Mouse (Mus musculus): ENCODE data around the gene Naxe. TPM values are rescaled to one million over a fixed set of nuclear protein-coding genes. Genes with fewer than 3 reads are reported as not detected.
A peak's percentile ranks its signal among the peaks of the same experiment; 100 is the strongest.

Gene Naxe
- polyA plus RNA-seq, 1 experiment from 2014 or later = 145 TPM

DNA sequence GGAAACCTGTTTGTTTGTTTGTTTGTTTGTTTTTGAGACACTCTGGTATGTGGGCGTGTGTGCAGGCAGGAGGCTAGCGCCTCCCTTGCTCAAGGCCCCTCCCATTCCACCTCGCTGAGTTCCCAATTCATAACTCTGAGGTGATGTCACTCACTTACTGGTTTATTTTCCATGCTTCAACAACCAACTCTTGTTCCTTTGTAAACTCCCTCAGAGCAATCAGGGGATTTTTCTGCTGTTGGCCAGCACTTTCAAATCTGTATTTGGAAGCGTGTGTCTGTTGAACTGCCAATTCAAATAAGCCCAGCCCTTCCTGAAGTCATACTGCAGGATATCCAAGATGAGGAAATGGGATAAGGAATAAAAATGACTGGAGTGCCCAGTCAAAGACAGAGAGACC, 24.4 kb upstream of the Naxe start:
- H3K27ac ChIP-seq (replicated peaks) = peak overlapping the region; percentile 82
- peaks cover 18% of the 10 kb centered on the region for H3K4me1 ChIP-seq
- peak overlapping the region; percentile 81 for H3K4me3 ChIP-seq
- peaks cover 41% of the 10 kb centered on the region for H3K36me3 ChIP-seq (replicated peaks)
- no peaks in the 10 kb centered on the region for H3K9me3 ChIP-seq
- no peaks in the 10 kb centered on the region for H3K27me3 ChIP-seq (replicated peaks; ENCODE audit: low read depth, poor library complexity, severe bottlenecking)
- DNase-seq (ENCODE audit: low spot score) = no peak
- WGBS = 27% methylated on average over 4 of the region's 4 CpGs

DNA sequence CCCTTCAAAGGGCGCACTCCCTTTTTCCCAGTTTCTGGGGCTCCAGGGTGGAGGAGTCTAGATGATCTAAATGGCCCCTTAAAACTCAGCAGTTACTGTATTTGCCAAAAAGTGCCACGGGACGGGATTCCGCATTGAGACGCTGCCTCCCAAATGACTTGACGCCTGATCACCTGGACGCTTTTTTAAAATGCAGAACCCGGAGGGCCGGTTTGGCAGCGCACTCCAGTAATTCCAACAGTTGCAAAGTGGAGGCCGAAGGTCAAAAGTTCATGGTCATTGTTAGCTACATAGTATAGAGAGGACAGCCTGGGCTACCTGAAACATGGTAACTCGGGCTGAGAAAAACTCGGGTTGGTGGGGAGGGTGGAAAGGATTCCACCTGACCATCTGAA, 23.9 kb upstream of the Naxe start:
- H3K27me3 ChIP-seq (replicated peaks; ENCODE audit: low read depth, poor library complexity, severe bottlenecking) = no peaks in the 10 kb centered on the region
- peaks cover 37% of the 10 kb centered on the region for H3K36me3 ChIP-seq (replicated peaks)
- peak overlapping the region; percentile 82 for H3K27ac ChIP-seq (replicated peaks)
- no peaks in the 10 kb centered on the region for H3K9me3 ChIP-seq
- DNase-seq (ENCODE audit: low spot score) = no peak
- peaks cover 18% of the 10 kb centered on the region for H3K4me1 ChIP-seq
- peak overlapping the region; percentile 81 for H3K4me3 ChIP-seq
- 3% methylated on average over 13 of the region's 13 CpGs for WGBS

DNA sequence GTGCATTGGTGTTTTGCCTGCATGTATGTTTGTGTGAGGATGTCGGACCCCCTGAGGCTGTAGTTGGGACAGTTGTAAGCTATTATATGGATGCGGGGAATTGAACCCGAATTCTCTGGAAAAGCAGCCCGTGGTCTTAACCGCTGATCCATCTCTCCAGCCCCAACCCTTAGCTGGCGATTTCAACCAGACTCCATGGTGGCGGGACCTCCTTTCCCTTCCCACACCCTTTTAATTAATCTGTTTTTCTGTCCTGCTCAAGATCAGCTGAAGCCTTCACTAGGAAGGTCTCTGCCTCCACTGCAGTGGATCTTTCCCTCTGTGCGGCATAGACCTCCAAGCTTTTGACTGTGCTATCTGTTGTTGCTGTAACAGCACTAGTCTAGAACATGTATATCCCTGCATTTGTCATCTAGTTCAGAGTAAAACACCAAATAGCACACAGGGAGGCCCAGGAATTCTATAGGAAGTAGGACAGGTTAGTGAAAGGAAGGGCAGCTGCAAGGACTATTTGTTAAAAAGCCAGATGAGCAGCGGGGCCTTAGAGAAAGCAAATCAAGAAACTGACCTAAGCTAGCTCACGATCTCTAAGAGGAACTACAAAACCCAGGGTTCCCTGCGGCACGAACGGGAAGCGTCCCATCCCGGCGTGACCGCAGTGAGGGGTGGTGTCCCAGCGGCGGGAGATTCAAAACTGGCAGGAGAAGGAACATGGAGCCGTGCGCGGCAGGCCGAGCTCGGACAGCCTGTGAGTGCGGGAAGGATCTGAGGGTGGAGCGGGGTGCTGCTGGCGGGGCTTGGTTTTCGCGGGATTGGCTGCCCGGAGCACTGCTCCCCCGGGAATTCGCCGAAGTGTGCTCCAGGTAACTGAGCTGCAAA, 23.3 kb upstream of the Naxe start, which contains the start of gene Iqgap3:
Gene Iqgap3 (plus strand): TSS at position 627 of the 879 bp plus-strand sequence.
- Histone ChIP-seq H3K9me3 (no peaks in the 10 kb centered on the region), H3K4me3 (peak within 1 kb of the TSS; percentile 81), H3K36me3 (replicated peaks) (peaks cover 30% of the 10 kb centered on the region), H3K27me3 (replicated peaks; ENCODE audit: low read depth, poor library complexity, severe bottlenecking) (no peaks in the 10 kb centered on the region), H3K27ac (replicated peaks) (peak within 1 kb of the TSS; percentile 82), H3K4me1 (peaks cover 18% of the 10 kb centered on the region)
- DNase-seq (ENCODE audit: low spot score) = peak; percentile 89
- 19% methylated on average over 33 of the region's 33 CpGs for WGBS

DNA sequence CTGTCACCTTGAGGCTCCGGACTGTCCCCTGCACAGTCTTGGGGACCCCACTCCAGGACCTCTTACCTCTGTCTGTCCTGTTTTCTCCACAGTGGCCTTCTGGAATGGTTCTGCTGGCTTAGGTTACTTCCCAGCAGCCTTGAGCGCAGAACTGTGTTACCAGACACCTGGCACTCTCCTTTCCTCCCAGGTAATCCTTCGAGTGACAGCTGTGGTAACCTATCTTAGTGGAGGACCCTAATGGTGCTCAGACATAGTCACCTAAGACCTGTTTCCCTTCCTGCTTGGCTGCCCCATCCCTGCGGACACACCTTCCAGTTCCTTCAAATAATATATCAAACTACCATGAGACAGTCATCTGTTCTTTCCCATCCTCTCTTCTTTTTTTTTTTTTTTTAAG, 19.9 kb upstream of the Naxe start, which contains the start of gene Ttc24:
Gene Ttc24 (minus strand): TSS at position 101 of the 400 bp plus-strand sequence.
- WGBS = 75% methylated on average over 4 of the region's 4 CpGs
- no peak for DNase-seq (ENCODE audit: low spot score)
- H3K4me1 ChIP-seq = peaks cover 17% of the 10 kb centered on the region

DNA sequence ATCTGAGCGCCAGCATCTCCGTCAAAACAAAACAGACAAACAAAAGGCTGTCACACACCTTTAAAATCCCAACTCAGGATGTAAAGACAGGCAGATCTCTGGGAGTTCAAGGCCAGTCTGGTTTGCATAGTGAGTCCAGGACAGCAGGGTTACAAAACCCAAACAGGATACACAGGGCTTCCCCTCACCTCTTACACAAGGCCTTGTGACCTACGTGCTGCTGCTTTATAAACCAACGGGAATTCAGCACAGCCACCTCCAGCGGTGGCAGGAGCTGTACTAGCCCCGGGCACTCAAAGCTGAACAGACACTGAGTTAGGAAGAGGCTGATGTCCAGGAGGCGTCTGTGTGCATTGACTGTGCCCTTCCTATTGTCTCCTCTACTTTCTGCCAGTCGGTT, 19.1 kb upstream of the Naxe start:
- no peak for DNase-seq (ENCODE audit: low spot score)
- no peak overlapping the region for H3K4me3 ChIP-seq
- H3K27ac ChIP-seq (replicated peaks) = no peak overlapping the region
- H3K27me3 ChIP-seq (replicated peaks; ENCODE audit: low read depth, poor library complexity, severe bottlenecking) = peaks cover 9% of the 10 kb centered on the region; the same call in 1 of the 2 replicates
- 34% methylated on average over 8 of the region's 8 CpGs for WGBS
- H3K36me3 ChIP-seq (replicated peaks) = no peaks in the 10 kb centered on the region
- H3K4me1 ChIP-seq = peaks cover 10% of the 10 kb centered on the region
- H3K9me3 ChIP-seq = no peaks in the 10 kb centered on the region

More for the DNA sequence above, 19.9 kb upstream of the Naxe start, which contains the start of gene Ttc24:
- no peak within 1 kb of the TSS for H3K4me3 ChIP-seq
- H3K9me3 ChIP-seq = no peaks in the 10 kb centered on the region
- H3K27ac ChIP-seq (replicated peaks) = no peak within 1 kb of the TSS
- H3K27me3 ChIP-seq (replicated peaks; ENCODE audit: low read depth, poor library complexity, severe bottlenecking) = 0 out of 2 replicates have a peak, but pooled peaks cover 3% of the 10 kb centered on the region
- no peaks in the 10 kb centered on the region for H3K36me3 ChIP-seq (replicated peaks)

DNA sequence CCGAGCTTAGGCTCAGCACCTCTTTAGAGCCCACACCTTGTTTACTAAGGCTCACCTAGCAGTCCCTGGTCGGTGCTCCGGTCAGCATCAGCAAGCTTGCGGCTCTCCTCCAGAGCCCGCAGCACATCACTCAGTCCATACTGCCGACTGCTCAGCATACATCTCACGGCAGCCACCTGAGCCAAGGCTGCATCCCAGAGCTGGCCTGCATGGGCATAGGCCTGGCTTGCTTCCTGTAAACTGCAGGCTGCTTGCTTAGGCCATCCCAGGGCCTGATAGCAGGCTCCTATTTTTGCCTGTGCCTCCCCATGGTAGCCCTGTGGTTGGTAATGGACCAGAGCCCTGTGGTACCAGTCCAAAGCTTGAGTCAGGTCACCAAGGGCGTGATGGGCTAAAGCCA, 16.5 kb upstream of the Naxe start:
- no peaks in the 10 kb centered on the region; the same call in 1 of the 2 replicates for H3K4me1 ChIP-seq
- DNase-seq (ENCODE audit: low spot score) = no peak

DNA sequence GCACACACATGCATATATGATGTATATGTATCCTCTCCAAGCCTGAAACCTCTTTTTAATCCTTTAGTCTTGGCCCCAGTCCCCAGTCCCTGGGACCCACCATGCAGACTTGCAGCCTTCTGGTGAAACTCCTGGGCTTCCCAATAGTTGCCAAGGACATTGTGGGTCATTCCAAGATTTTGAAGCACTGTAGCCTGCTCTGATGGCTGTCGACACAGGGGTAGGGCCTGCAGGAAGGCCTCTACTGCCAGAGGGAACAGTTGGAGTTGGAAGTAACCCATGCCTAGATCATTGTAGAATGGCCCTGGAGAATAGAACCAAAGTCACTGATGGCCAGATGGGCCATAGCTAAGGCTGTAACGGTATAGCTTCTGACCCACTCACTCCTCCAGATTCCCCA, 16.1 kb upstream of the Naxe start:
- Histone ChIP-seq H3K4me1 (no peaks in the 10 kb centered on the region; the same call in 1 of the 2 replicates), H3K9me3 (no peaks in the 10 kb centered on the region), H3K36me3 (replicated peaks) (no peaks in the 10 kb centered on the region), H3K4me3 (no peak overlapping the region), H3K27me3 (replicated peaks; ENCODE audit: low read depth, poor library complexity, severe bottlenecking) (peaks cover 32% of the 10 kb centered on the region), H3K27ac (replicated peaks) (no peak overlapping the region)
- no peak for DNase-seq (ENCODE audit: low spot score)
- WGBS = 77% methylated on average over 2 of the region's 2 CpGs

More for the DNA sequence above, 16.5 kb upstream of the Naxe start:
- Histone ChIP-seq H3K27ac (replicated peaks) (no peak overlapping the region), H3K4me3 (no peak overlapping the region), H3K36me3 (replicated peaks) (no peaks in the 10 kb centered on the region), H3K27me3 (replicated peaks; ENCODE audit: low read depth, poor library complexity, severe bottlenecking) (peaks cover 31% of the 10 kb centered on the region), H3K9me3 (no peaks in the 10 kb centered on the region)
- WGBS = 79% methylated on average over 8 of the region's 8 CpGs

DNA sequence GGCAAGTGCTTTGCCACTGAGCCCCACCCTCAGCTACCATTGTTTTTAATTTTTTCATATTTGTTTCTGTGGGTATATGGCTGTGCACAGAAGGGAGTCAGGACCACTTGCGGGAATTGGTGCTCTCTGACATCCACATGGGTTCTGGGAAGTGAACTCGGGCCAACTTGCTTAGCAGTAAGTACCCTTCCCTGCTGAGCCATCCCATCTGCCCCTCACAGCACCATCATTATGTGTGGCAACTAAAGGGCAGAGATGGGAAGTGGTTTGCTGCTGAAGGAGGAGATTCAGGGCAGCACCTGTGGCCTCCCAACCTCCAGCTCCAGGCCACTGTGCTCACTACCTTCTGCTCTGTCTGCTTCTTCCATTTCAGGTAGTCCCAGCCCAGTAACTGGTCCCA, 15.3 kb upstream of the Naxe start:
- no peak overlapping the region for H3K27ac ChIP-seq (replicated peaks)
- no peak overlapping the region for H3K4me3 ChIP-seq
- H3K27me3 ChIP-seq (replicated peaks; ENCODE audit: low read depth, poor library complexity, severe bottlenecking) = peaks cover 32% of the 10 kb centered on the region
- no peaks in the 10 kb centered on the region for H3K36me3 ChIP-seq (replicated peaks)
- H3K4me1 ChIP-seq = no peaks in the 10 kb centered on the region; the same call in 1 of the 2 replicates
- 66% methylated on average over 2 of the region's 2 CpGs for WGBS
- H3K9me3 ChIP-seq = no peaks in the 10 kb centered on the region
- no peak for DNase-seq (ENCODE audit: low spot score)

DNA sequence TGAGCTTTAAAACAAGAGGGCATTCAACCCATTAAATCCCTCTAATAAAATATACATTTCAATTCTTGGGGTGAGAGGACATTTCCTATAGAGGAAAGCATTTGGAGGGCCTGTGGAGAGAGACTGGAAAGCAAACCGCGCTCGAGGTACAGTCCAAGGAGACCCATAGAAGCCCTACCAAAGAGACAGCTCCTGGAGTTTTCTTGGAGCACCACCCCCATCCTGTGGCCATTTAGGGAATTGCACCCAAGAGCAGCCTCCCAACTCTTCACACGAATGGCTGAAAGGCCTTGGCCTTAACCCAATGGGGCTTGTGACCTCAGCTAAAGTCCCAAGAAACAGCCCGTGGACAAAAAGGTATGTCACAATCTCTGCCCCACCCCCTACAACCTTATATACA, 13.5 kb upstream of the Naxe start:
- Histone ChIP-seq H3K36me3 (replicated peaks) (no peaks in the 10 kb centered on the region), H3K27me3 (replicated peaks; ENCODE audit: low read depth, poor library complexity, severe bottlenecking) (peaks cover 32% of the 10 kb centered on the region), H3K27ac (replicated peaks) (no peak overlapping the region), H3K4me1 (0 out of 2 replicates have a peak, but pooled peaks cover 5% of the 10 kb centered on the region), H3K9me3 (no peaks in the 10 kb centered on the region), H3K4me3 (no peak overlapping the region)
- DNase-seq (ENCODE audit: low spot score) = peak; percentile 87
- WGBS = 5% methylated on average over 5 of the region's 5 CpGs

DNA sequence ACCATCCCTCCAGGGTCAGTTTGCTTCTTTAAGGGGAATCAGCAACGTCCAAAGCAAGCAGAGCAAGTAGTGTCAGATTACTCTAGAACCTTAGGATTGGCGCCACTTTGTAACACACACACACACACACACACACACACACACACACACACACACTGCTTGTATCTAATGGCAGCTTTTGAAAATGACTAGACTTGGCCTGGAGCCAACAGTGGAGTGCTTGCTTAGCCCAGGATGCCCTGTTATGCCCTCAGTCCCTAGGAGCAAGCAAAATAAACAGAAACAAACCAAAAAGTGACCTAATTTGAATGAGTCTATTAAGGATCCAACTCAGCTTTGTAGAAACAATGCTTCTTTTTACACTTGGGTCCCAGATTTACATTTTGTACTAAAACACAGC, 10.1 kb upstream of the Naxe start:
- peak; percentile 27 for DNase-seq (ENCODE audit: low spot score)
- no peak overlapping the region for H3K4me3 ChIP-seq
- 0 out of 2 replicates have a peak, but pooled peaks cover 5% of the 10 kb centered on the region for H3K4me1 ChIP-seq
- no peak overlapping the region for H3K27ac ChIP-seq (replicated peaks)
- H3K36me3 ChIP-seq (replicated peaks) = no peaks in the 10 kb centered on the region
- no peaks in the 10 kb centered on the region for H3K9me3 ChIP-seq
- H3K27me3 ChIP-seq (replicated peaks; ENCODE audit: low read depth, poor library complexity, severe bottlenecking) = peaks cover 29% of the 10 kb centered on the region
- 29% methylated on average over 2 of the region's 2 CpGs for WGBS

DNA sequence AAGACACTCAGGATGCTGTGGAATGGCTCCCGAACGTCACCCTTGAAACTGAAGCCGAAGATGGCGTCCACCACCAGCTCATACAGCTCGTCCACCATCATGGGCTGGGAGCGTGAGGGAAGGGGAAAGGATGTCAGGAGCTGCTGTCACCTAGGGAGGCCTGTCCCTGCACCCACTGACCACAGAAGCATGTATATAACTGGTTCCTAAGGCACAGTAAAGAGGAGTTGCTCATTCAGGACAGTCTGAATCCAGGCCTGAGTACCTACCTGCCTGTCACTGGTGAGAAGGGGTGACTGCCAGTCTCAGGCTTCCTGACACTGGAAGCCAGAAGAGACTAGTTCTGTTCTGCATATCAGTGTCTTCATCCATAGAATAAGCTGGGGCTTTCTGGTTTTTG, 1.3 kb downstream of the Naxe start:
- 84% methylated on average over 6 of the region's 6 CpGs for WGBS
- Histone ChIP-seq H3K36me3 (replicated peaks) (peaks cover 50% of the 10 kb centered on the region), H3K27me3 (replicated peaks; ENCODE audit: low read depth, poor library complexity, severe bottlenecking) (no peaks in the 10 kb centered on the region), H3K27ac (replicated peaks) (no peak overlapping the region), H3K9me3 (no peaks in the 10 kb centered on the region), H3K4me1 (peaks cover 20% of the 10 kb centered on the region), H3K4me3 (peak overlapping the region; percentile 88)
- no peak for DNase-seq (ENCODE audit: low spot score)

DNA sequence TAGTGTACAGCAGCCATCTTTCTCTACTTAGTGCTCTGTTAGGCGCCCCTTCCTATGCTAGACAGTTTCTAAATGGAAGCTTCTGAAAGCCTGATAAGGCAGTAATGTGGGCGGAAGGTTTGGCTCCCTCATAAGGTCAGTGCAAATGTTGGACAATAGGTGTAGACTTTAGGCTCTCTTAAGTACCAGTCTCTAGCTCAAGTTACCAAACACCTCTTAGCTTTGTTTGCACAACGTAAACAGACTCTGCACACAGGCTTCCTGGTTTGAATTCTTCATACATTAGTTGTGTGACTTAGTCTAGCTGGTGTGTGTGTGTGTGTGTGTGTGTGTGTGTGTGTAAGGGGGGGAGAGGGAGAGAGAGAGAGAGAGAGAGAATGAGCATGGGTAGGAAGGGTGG, 8.8 kb downstream of the Naxe start:
- Histone ChIP-seq H3K9me3 (no peaks in the 10 kb centered on the region), H3K27me3 (replicated peaks; ENCODE audit: low read depth, poor library complexity, severe bottlenecking) (no peaks in the 10 kb centered on the region), H3K4me3 (no peak overlapping the region), H3K27ac (replicated peaks) (no peak overlapping the region), H3K4me1 (no peaks in the 10 kb centered on the region), H3K36me3 (replicated peaks) (peaks cover 83% of the 10 kb centered on the region)
- WGBS = 89% methylated on average over 3 of the region's 3 CpGs
- DNase-seq (ENCODE audit: low spot score) = no peak
